Mouse (Mus musculus): ENCODE results near the gene Atp5g1.
"Not testable (repeated sequence)": the region's sequence is repeated elsewhere in the genome, so short reads cannot be mapped to it uniquely, and the experiment has no call there.

The Atp5g1 gene

GRCm38 (mm10) chr11:96075509-96076220, at the start of gene Atp5g1:
Atp5g1 (minus strand) TSS chr11:96075670.
- DNase-seq (ENCODE audit: low read depth in 2 of 2, low spot score in 2 of 2), result peak; percentile 96 to 99

- peak in 1 of 2 experiments; percentile 1 for DNase-seq (ENCODE audit: low read depth in 2 of 2, low spot score in 2 of 2)
Observed at GRCm38 (mm10) chr11:96124052-96124914, 48.8 kb upstream of the Atp5g1 start.

- not testable (repeated sequence) for DNase-seq (ENCODE audit: low read depth in 2 of 2, low spot score in 2 of 2)
Observed at GRCm38 (mm10) chr11:96122806-96123205, 47.3 kb upstream of the Atp5g1 start.

GRCm38 (mm10) chr11:96119401-96119800, 43.9 kb upstream of the Atp5g1 start:
- no peak for DNase-seq (ENCODE audit: low read depth in 2 of 2, low spot score in 2 of 2)

- not testable (repeated sequence) for DNase-seq (ENCODE audit: low read depth in 2 of 2, low spot score in 2 of 2)
Observed at GRCm38 (mm10) chr11:96116925-96117324, 41.5 kb upstream of the Atp5g1 start.

GRCm38 (mm10) chr11:96116116-96116515, 40.6 kb upstream of the Atp5g1 start:
- DNase-seq (ENCODE audit: low read depth in 2 of 2, low spot score in 2 of 2), result no peak

GRCm38 (mm10) chr11:96115416-96115815, 39.9 kb upstream of the Atp5g1 start:
- DNase-seq (ENCODE audit: low read depth in 2 of 2, low spot score in 2 of 2), result no peak

GRCm38 (mm10) chr11:96114077-96114476, 38.6 kb upstream of the Atp5g1 start:
- DNase-seq (ENCODE audit: low read depth in 2 of 2, low spot score in 2 of 2), result no peak

- DNase-seq (ENCODE audit: low read depth in 2 of 2, low spot score in 2 of 2), result no peak
Observed at GRCm38 (mm10) chr11:96111751-96112150, 36.3 kb upstream of the Atp5g1 start, which contains the start of gene Calcoco2. Calcoco2 (minus strand) TSS chr11:96111964.

GRCm38 (mm10) chr11:96110950-96111349, 35.5 kb upstream of the Atp5g1 start:
- DNase-seq (ENCODE audit: low read depth in 2 of 2, low spot score in 2 of 2), result not testable (repeated sequence)

GRCm38 (mm10) chr11:96108376-96108775, 32.9 kb upstream of the Atp5g1 start:
- DNase-seq (ENCODE audit: low read depth in 2 of 2, low spot score in 2 of 2), result no peak

- peak; percentile 9 to 29 for DNase-seq (ENCODE audit: low read depth in 2 of 2, low spot score in 2 of 2)
Observed at GRCm38 (mm10) chr11:96093361-96093760, 17.9 kb upstream of the Atp5g1 start.

- DNase-seq (ENCODE audit: low read depth in 2 of 2, low spot score in 2 of 2), result no peak
Observed at GRCm38 (mm10) chr11:96092674-96093291, 17.3 kb upstream of the Atp5g1 start.

GRCm38 (mm10) chr11:96091073-96091472, 15.6 kb upstream of the Atp5g1 start:
- DNase-seq (ENCODE audit: low read depth in 2 of 2, low spot score in 2 of 2), result no peak

- no peak for DNase-seq (ENCODE audit: low read depth in 2 of 2, low spot score in 2 of 2)
Observed at GRCm38 (mm10) chr11:96087981-96088380, 12.5 kb upstream of the Atp5g1 start.

GRCm38 (mm10) chr11:96082682-96083081, 7.2 kb upstream of the Atp5g1 start:
- no peak for DNase-seq (ENCODE audit: low read depth in 2 of 2, low spot score in 2 of 2)

- no peak for DNase-seq (ENCODE audit: low read depth in 2 of 2, low spot score in 2 of 2)
Observed at GRCm38 (mm10) chr11:96080736-96081135, 5.3 kb upstream of the Atp5g1 start.

- DNase-seq (ENCODE audit: low read depth in 2 of 2, low spot score in 2 of 2), result no peak
Observed at GRCm38 (mm10) chr11:96076221-96077105, 993 bp upstream of the Atp5g1 start.

- peak in 1 of 2 experiments; percentile 5 for DNase-seq (ENCODE audit: low read depth in 2 of 2, low spot score in 2 of 2)
Observed at GRCm38 (mm10) chr11:96075177-96075508, 327 bp downstream of the Atp5g1 start.

- DNase-seq (ENCODE audit: low read depth in 2 of 2, low spot score in 2 of 2), result no peak
Observed at GRCm38 (mm10) chr11:96074351-96075176, 906 bp downstream of the Atp5g1 start.
